Mouse (Mus musculus) cerebellum, postnatal 36 days (tissue): ENCODE data around the gene Ubac2.
"Not testable (repeated sequence)": the region's sequence is repeated elsewhere in the genome, so short reads cannot be mapped to it uniquely, and the experiment has no call there.

ENCODE experiments used
- DNase-seq, 2 experiments: peaks; one replicate each; pipeline ENCODE4 v3.0.0; 2021 to 2022; ENCODE audit warnings: mixed read lengths in 2 of 2

Gene Ubac2

GRCm38 (mm10) chr14:121878176-121878858 is at the start of gene Ubac2:
TSS of gene Ubac2 (plus strand) at chr14:121878620.
- DNase-seq: peak; percentile 98 to 99

- no peak for DNase-seq
Measured at GRCm38 (mm10) chr14:121829816-121830442, 48.5 kb upstream of the Ubac2 start.

DNA sequence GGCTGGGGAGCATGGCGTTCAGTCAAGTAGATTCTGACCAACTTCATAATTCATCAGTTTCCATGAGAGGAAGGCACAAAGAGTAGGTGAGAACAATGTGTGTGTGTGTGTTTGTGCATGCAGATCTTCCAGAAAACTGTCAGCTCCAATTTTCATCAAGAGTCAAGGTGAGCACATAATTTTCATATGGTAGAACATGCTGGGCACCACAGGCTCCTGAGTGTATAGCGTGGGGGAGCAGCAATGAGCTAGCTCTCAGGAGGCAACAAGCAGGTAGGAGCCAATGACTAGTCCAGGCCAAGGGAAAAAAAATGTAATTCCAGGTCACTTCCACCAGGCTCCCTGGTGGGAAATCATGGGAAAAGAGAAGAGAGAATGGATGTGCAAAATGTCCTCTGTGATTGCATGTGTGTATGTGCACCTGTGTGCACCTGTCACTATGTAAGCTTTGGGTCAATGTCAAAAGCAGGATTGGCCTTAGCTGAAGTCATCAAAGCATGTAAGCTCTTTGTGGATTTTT is 45.4 kb upstream of the Ubac2 start:
- peak; percentile 65 to 74 for DNase-seq

DNA sequence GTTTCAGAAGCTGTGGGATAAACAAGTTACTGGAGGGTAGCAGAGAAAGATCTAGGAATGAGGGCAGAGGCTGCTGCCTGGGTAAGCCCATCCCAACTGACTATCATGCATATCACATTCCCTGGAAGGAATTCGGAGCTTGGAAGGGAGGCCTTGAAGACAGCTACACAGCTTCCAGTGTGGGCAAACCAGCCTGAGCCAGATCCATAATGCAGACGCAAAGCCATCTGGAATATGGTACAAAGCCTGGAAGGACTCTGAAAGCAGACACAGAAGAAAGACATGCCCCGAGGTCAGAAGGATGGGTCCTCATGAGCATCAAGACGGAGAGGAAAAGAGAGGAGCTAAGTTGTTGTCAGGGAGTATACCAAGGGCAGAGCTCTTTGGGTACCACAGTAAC is 40.3 kb upstream of the Ubac2 start:
- no peak for DNase-seq

DNA sequence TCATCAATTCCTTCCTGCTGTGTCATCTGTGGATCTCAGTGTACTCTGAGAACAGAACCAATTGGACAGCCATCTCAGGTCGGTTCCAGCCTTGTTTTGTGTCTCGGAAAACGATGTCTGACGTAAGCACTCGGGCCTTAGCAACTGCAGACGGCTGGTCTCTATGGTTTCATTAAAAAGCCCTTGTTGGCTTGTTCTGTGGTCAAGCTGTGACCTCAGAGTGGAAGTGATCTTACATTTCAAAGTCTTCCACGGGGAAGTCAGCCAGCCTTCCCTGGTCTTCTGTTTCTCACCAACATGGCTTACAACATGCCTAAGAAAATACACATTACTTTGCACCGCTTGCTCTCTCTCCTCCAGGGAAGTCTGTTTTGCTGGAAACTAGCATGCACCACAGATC is 38.2 kb upstream of the Ubac2 start:
- DNase-seq: no peak

GRCm38 (mm10) chr14:121844486-121844885 is 33.9 kb upstream of the Ubac2 start:
- DNase-seq: no peak

- no peak for DNase-seq
Measured at GRCm38 (mm10) chr14:121851231-121851630, 27.2 kb upstream of the Ubac2 start.

GRCm38 (mm10) chr14:121852531-121852930 is 25.9 kb upstream of the Ubac2 start:
- no peak for DNase-seq

DNA sequence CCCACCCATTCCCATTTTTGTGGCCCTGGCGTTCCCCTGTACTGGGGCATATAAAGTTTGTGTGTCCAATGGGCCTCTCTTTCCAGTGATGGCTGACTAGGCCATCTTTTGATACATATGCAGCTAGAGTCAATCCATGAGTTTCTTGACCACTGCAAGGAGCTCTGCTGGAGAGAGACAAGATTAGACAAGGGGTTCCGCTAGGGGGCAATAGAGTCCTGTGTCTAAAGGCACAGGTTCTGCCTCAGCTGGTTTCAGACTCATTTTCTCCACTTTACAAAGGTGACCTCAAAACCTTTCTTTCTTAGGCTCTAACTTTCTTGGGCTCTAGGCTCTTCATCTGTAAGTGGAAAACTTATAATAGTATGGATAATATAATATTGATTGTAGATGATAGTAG is 13.3 kb upstream of the Ubac2 start:
- peak; percentile 71 to 76 for DNase-seq

DNA sequence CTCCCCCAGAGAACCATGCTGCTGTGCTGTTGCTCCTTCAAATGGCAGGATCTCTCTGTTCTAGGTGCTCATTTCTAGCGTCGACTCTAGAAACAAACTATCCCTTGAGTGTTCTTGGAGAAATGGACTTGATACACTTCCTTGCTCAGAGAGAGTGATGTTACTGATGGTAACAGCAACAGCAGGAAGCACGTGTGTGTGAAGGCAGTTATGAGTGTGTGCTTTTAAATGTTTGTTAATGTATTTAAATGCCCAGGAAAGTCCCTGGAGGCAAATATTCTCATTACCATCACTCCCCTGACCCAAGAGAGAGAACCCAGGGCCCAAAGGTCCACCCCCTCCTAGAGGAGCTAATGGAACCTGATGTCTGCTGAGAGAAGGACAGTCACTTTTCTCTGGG is 11.8 kb upstream of the Ubac2 start:
- DNase-seq: no peak

DNA sequence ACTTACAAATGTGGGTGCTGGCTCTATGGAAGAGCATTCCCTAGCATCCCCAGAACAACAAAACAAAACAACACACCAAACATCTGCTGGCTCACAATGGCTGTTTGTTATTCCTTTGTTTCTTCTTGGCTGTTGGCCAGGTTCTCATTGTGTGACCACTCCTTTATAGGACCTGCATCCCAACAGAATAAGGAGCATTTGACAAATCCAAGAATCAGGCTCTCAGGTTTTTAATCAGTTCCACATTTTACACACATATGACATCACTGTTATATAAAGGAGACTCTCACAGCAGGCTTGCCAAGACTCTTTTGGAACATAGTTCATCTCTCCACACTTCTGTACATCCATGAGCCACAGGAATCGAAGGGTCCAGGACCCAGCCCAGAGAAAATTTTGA is 9.3 kb upstream of the Ubac2 start:
- DNase-seq: no peak

GRCm38 (mm10) chr14:121872760-121873159 is 5.7 kb upstream of the Ubac2 start:
- DNase-seq: no peak

DNA sequence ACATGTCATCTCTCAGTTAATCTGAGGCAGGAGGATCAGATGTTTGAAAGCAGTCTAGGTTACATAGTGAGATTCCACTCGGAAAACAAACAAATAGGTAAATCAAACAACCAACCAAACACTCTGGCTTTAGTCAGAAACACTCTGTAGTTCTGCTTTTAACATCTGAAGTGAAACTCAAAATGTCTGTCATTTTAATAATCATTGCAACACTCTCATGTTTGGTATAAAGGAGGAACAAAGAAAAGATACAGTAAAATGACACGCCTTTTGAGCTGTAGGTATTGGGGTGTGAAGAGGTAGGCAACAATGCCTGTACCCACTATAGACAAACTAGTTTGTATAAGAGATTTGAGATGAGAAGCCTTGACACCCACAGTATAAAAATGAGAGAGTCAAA is 5.2 kb upstream of the Ubac2 start:
- no peak for DNase-seq

DNA sequence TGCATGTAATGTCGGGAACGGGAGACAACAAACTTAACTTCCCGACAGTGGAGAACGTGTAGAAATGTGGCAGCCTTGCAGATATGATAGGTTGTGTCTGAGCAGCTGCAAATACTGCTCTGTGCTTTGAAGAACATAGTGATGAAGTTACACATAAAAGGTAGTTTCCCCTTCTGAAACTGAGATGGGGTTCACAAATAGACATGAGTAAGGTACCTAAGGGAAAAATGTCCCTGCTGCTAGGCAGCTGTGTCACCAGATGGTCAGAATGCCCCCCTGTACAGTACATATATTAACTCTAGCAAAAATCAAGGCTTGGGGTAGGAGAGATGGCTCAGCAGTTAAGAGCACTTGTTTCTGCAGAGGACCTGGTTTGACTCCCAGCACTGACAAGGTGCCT is 4.8 kb upstream of the Ubac2 start:
- DNase-seq: no peak

DNA sequence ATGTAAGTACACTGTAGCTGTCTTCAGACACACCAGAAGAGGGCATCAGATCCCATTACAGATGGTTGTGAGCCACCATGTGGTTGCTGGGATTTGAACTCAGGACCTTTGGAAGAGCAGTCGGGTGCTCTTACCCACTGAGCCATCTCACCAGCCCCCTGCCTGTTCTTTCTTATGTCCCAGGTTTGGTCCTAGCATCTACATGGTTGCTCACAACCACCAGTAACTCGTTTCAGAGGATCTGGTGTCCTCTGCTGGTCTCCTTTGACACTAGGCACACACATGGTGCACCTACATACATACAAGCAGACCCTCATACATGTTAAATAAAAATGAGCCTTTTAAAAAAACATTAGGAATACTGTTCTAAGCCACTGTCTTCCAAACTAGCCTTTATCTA is 2.2 kb upstream of the Ubac2 start:
- DNase-seq: not testable (repeated sequence)

- DNase-seq: no peak
Measured at GRCm38 (mm10) chr14:121876860-121877259, 1.6 kb upstream of the Ubac2 start.

DNA sequence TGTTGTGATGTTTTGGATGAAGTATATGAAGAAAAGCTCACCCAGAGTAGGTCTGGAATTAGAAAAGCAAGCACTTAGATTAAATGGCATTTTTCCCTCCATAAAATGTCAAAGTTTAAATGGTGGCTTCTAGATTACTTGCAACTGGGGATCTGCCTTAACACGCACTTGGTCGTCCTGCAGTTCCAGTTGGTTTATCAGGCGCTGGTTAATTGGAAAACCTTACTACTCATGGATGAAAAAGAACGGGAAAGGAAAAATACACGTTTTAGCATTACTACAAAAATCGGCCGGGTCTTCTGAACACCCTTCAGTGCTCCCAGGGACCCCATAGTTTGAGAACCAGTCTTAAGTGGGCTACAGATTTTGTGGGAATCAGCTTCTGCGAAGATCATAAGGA is 780 bp upstream of the Ubac2 start:
- no peak for DNase-seq

DNA sequence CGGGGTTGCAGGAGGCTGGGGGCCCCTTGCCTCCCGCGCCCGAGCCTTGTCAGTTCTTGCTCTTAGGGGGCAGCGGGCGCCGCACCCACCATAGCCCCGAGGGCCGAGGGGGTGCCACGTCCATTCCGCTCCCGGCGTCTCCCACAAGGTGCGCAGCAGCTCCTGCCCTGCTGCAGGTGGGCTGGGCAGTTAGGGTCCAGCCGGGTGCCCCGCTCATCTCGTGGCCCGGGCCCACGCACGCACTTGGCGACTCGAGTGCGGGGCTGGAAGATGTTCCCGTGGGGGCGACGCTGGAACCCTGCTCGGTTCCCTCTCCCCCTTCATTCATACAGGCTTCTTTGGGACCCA is 413 bp downstream of the Ubac2 start:
- no peak for DNase-seq

DNA sequence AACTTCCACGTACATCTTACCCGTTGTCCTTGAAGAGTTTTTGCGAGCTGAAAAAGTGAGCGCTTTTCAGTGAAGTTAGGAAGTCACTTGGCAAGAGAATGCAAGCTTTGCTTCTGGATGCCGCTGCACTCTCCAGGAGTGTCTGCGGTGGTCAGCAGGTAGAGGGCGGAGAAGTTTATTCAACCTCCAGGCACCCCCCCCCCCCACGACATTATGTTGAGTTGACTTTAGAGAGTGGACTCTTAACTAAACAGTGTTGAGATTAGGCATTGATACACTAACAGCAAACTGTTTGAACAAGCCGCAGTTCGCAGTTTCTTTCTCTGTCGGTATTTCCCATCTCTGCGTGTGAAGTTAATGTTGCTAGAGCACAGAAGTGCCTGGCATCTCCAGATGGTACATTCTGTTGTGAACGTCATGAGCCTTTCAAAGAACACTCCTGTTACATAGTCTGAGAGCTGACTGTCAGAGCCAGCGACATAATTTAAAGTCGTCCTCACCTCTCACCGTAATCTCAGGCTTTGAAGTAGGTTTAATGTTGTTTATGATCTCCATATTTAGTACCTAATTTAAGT is 933 bp downstream of the Ubac2 start:
- no peak for DNase-seq

DNA sequence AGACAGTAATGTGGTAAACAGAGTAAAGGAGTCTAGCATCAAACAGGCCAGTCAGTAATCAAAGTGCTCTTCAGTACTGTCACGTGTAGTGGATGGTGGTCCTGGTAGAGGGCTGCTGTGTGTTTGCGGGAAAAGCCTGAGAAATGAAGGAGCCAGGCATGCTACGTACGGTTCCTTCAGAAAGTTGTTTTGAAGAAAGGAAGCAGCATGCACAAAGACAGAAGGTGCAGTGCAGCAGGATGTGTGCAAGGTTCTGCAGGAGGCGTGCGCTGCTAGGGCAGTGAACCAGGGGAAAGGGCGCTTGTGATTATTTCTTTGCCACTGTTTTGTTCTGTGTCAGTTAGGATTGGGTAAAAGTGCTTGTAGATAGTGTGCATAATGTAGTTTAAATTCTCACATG is 2.8 kb downstream of the Ubac2 start:
- DNase-seq: no peak

- DNase-seq: no peak
Measured at GRCm38 (mm10) chr14:121884150-121884797, 5.9 kb downstream of the Ubac2 start.

DNA sequence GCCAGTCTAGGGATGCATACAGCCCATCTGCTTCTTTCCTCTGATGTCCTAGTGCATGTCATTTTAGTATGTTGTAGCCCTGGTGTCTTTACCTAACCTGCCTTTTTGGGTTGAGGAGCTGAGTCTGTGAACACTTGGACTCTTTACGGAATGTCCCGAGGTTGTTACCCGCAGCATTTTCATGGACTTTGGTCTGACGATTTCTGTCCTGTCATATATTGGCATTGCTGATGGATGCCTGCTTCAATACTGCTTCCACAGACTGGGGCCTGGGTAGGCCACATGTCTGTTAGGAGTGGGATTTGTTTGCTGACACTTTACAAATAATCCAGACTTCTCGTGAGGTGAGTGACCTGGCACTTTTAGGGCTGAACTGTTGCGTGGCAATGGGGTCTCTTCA is 15.3 kb downstream of the Ubac2 start:
- no peak for DNase-seq

GRCm38 (mm10) chr14:121894511-121895135 is 16.2 kb downstream of the Ubac2 start:
- DNase-seq: no peak
